Mouse (Mus musculus): ENCODE measurements around the gene Trio. TPM values are rescaled to one million over a fixed set of nuclear protein-coding genes. Genes with fewer than 3 reads are reported as not detected.

Gene Trio
- polyA plus RNA-seq, 1 experiment from 2014 or later, result 64.8 TPM

DNA sequence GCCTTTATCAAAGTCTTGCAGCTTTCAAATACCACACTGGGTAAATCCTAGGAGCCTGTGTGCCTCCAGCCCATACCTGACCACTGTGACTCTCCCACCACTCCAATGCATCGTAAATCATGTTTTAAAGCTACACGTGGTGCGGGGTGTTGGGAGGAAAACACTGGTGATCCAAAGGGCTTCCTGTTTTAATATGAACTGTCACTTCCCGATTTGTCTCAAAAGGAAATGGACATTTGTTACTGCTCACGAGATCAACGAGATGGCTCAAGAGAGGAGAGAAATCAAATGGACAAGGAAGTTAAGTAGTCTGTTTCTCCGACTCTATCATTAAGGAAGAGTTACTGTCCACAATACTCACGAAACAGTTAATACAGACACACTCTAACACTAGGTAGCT is 84.6 kb downstream of the Trio start:
- WGBS, result 52% methylated on average over 8 of the region's 8 CpGs
- no peak overlapping the region for H3K27ac ChIP-seq
- peaks cover 73% of the 10 kb centered on the region for H3K4me1 ChIP-seq
- peaks cover 6% of the 10 kb centered on the region; the same call in 1 of the 2 replicates for H3K27me3 ChIP-seq
- no peaks in the 10 kb centered on the region for H3K9me3 ChIP-seq
- no peaks in the 10 kb centered on the region for H3K36me3 ChIP-seq
- H3K4me3 ChIP-seq, result no peak overlapping the region
- no peak for ATAC-seq (ENCODE audit: low FRiP score, low read depth)
- H3K9ac ChIP-seq, result no peak overlapping the region
- H3K4me2 ChIP-seq (replicated peaks), result no peak overlapping the region

DNA sequence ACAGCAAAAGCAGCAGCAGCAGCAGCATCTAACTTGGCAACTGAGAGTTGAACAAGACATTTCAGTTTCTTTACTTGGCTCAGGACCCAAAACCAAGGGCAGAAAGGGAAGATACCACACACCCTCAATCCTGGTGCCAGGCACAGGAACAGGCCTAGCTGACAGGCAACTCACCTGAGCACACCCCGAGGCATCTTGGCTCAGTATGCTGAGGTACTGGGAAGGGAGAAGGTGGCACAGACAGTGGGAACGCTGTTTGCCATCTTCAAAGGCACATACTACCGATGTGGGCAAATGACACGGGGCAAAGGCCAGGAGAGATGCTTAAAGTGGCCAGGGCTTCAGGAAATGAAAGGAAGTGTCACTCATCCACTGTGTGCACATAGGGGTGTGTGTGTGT is 85.6 kb downstream of the Trio start:
- Histone ChIP-seq H3K9me3 (no peaks in the 10 kb centered on the region), H3K27me3 (peaks cover 6% of the 10 kb centered on the region; the same call in 1 of the 2 replicates), H3K27ac (no peak overlapping the region), H3K4me1 (peaks cover 73% of the 10 kb centered on the region), H3K4me3 (no peak overlapping the region), H3K9ac (no peak overlapping the region), H3K36me3 (no peaks in the 10 kb centered on the region), H3K4me2 (replicated peaks) (no peak overlapping the region)
- no peak for ATAC-seq (ENCODE audit: low FRiP score, low read depth)
- 80% methylated on average over 4 of the region's 4 CpGs for WGBS

DNA sequence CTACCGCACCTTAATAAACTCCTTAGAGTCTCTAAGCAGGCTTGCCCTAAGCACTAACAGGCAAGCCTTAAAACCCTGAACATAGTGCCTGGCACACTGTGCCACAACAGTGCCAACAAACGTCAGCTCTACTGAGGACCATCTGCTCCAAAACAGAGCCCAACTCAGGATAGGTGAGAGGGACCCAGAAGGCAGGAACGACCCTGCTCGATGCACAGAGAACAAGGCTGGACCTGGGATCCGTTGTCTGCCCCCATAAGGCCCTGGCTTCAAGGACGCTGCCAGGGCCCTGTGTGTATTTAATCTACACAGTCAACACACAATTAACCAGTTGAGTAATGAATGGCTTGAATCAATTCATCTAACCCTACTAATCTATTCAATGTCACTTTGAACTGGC is 86.8 kb downstream of the Trio start:
- no peak for ATAC-seq (ENCODE audit: low FRiP score, low read depth)
- H3K36me3 ChIP-seq, result no peaks in the 10 kb centered on the region
- no peak overlapping the region for H3K9ac ChIP-seq

DNA sequence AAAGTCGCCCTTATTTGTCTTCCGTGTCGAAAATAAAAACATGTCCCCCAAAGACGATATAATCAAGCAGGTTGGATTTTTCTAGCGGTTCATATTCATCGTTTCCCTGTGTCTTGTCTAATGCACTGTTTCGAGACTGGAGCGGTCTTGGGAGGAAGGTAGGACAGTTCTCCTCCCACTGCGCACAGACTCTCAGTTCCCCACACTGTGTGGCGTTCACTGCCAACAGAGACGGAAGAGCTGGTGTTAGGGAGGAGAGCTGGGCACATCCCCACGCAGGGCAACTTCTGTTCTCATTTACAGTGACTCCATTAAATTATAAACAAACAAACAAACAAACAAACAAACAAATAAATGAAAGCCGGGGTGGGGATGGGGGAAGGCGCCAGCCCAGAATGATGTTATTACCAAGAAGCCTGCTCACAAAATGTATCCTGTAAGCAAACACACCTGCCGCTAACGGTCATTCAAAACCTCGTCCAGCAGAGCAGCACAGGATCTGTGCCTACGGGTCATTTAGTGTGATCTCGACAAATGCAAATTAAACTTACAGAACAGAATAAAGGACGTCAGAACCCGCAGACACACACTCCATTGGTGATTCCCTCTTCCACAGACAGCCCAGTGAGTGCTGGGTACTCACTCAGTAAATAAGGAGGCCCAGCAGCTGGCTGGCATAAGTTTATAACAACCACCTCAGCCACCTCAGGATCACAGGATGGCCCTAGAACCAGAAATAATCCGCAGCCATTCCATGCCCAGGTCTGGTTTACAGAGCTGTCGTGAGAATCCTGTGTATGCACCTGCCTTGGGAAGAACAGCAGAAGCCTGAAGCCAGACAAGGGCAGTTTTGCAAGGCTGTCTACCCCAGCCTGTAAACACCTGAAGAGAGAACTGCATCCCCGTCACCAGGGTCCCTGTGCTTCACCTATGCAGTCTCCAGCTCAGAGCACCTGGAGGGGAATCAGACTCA is 87.5 kb downstream of the Trio start:
- Histone ChIP-seq H3K27me3 (peaks cover 6% of the 10 kb centered on the region; the same call in 1 of the 2 replicates), H3K36me3 (no peaks in the 10 kb centered on the region), H3K27ac (no peak overlapping the region), H3K9me3 (no peaks in the 10 kb centered on the region), H3K4me1 (peaks cover 54% of the 10 kb centered on the region), H3K4me3 (peak overlapping the region; percentile 24), H3K9ac (peak overlapping the region; percentile 35; the same call in 1 of the 2 replicates), H3K4me2 (replicated peaks) (peak overlapping the region; percentile 59)
- WGBS, result 29% methylated on average over 24 of the region's 24 CpGs
- ATAC-seq (ENCODE audit: low FRiP score, low read depth), result 0 out of 2 replicates have a peak, but pooled peaks have one; percentile 35

More for the DNA sequence above, 86.8 kb downstream of the Trio start:
- no peak overlapping the region for H3K27ac ChIP-seq
- peaks cover 61% of the 10 kb centered on the region for H3K4me1 ChIP-seq
- H3K9me3 ChIP-seq, result no peaks in the 10 kb centered on the region
- WGBS, result 56% methylated on average over 6 of the region's 6 CpGs
- no peak overlapping the region for H3K4me2 ChIP-seq (replicated peaks)
- no peak overlapping the region for H3K4me3 ChIP-seq
- H3K27me3 ChIP-seq, result peaks cover 6% of the 10 kb centered on the region; the same call in 1 of the 2 replicates

DNA sequence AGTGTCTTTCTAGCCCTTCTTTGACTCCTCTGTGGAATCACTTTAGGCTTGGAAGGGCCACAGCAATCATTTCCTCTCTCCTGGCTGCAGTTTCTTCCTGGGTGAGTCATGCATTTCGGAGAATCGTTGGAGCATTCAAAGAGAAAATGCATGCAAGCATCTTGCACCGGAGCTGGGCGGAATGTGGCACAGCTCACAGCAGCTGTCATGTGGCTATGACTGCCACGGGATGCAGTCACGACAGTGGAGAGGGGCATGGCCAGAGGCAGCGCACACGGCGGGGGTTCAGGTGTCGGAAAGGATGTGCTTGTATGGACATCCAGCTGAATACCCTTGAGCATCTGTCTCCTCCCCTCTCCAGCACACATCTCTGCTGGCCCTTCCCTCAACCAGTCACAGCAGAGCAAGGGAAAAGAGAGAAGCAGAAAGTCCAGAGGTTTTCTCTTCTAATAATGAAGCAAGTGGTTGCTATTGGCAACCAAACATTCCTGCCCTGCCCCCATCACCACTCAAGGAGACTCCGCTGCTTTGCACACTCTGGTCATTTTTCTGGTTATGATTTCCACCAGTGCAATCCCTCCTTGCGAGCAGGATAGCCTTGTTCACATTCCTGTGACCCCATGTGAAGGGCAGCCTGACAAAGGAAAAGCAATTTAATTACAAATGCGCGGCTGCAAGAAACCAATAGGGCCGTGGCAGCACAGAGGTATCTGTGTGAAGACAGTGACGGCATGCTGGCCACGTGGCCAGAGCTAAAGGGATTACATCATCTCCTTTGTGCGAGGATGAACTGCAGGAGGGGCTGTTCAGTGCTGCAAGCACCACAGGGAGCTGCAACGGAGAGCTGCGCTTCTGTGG is 88.4 kb downstream of the Trio start:
- no peaks in the 10 kb centered on the region for H3K36me3 ChIP-seq
- no peak overlapping the region for H3K27ac ChIP-seq
- peaks cover 6% of the 10 kb centered on the region; the same call in 1 of the 2 replicates for H3K27me3 ChIP-seq
- WGBS, result 20% methylated on average over 20 of the region's 20 CpGs
- H3K4me1 ChIP-seq, result peaks cover 57% of the 10 kb centered on the region
- no peaks in the 10 kb centered on the region for H3K9me3 ChIP-seq
- peak; percentile 88 for ATAC-seq (ENCODE audit: low FRiP score, low read depth)
- peak overlapping the region; percentile 24 for H3K4me3 ChIP-seq
- 0 out of 2 replicates have a peak overlapping the region, but pooled peaks have one; percentile 35 for H3K9ac ChIP-seq
- H3K4me2 ChIP-seq (replicated peaks), result peak overlapping the region; percentile 59

DNA sequence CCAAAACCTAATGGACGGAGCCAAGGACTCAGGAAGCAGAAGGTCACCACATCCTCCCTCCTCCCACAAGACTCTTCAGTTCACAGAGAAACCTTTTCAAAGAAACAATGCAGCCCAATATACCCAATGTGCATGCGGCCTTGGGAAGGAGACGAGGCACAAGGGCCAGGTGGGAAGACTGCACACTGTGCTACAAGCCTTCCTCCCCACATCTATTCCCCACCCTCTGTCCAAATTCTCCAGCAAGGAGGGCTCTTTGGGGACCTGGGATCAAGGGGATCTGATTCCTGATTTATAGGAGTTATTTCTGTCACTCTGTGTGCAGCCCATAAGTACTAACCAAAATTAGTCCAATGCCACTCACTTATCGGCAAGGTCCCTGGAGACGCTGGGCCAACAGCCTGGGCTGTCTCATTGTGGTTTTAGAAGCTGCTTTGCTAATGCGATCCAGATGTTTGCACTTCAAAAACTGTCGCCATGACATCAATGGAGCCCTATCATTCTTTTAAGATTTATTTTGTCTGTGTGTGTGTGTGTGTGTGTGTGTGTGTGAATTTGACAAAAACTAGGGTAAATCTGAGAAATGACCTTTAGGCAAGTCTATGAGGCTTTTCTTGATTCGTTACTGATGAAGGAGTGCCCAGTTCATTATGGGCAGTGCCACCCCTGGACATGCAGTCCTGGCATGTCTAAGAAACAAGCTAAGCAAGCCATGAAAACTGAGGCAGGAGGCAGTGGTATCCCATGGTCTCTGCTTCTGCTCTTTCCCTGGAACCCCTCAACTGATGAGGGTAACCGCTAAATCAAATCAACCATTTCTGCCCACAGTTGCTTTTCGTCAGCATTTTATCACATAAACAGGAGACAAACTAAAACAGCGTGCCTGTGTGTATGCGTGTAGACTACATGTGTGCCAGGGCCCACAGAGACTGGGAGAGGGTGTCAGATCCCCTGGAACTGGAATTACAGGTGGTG is 89.6 kb downstream of the Trio start:
- Histone ChIP-seq H3K4me3 (no peak overlapping the region), H3K9ac (no peak overlapping the region), H3K27me3 (peaks cover 6% of the 10 kb centered on the region; the same call in 1 of the 2 replicates), H3K27ac (peak overlapping the region; percentile 15; the same call in 1 of the 2 replicates), H3K36me3 (no peaks in the 10 kb centered on the region), H3K4me1 (peaks cover 51% of the 10 kb centered on the region), H3K4me2 (replicated peaks) (no peak overlapping the region), H3K9me3 (no peaks in the 10 kb centered on the region)
- ATAC-seq (ENCODE audit: low FRiP score, low read depth), result no peak
- 41% methylated on average over 12 of the region's 12 CpGs for WGBS

DNA sequence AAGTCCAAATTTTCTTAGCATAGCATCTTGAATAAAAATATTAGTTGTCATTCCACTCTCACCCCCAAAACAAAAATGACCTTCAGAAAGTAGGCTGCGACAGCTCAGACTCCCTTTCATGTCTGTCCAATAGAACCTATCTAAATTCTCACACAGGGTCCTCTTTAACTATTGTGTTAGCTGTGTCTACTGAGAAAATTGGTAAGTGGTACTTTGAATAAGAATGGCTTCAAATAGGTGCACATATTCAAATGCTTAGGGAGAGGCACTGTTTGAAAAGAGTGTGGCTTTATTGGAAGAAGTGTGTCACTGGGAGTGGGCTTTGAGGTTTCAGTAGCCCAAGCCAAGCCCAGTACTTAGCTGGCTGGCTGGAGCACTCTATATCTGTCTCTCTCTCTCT is 92.4 kb downstream of the Trio start:
- Histone ChIP-seq H3K9ac (no peak overlapping the region), H3K4me1 (peaks cover 41% of the 10 kb centered on the region), H3K4me3 (no peak overlapping the region), H3K27ac (no peak overlapping the region), H3K9me3 (no peaks in the 10 kb centered on the region), H3K36me3 (no peaks in the 10 kb centered on the region), H3K4me2 (replicated peaks) (no peak overlapping the region), H3K27me3 (peaks cover 2% of the 10 kb centered on the region; the same call in 1 of the 2 replicates)
- ATAC-seq (ENCODE audit: low FRiP score, low read depth), result no peak
- 100% methylated on average over 1 of the region's 1 CpGs for WGBS

DNA sequence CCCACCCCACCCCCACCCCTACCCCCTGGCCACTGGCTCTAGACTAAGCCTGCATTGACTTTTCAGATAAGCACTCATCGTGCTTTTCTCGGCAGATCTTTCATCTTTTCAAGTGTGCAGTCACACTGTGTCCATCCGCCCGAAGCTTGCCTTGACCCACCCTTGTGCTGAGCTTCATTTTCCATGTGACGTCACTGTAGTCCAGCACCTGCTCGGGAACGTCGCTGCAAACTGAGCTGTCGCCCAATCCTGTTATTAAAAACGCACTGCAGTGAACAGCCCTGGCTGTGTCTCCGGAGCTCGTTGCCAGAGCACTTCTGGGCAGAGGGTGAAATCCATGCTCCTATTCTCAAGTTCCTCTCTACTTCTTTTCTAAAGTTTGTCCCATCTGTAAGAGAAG is 93.8 kb downstream of the Trio start:
- Histone ChIP-seq H3K9me3 (no peaks in the 10 kb centered on the region), H3K36me3 (no peaks in the 10 kb centered on the region), H3K9ac (no peak overlapping the region), H3K27ac (no peak overlapping the region), H3K4me1 (peaks cover 38% of the 10 kb centered on the region), H3K4me3 (no peak overlapping the region), H3K4me2 (replicated peaks) (no peak overlapping the region), H3K27me3 (peaks cover 4% of the 10 kb centered on the region; the same call in 1 of the 2 replicates)
- peak; percentile 33; the same call in 1 of the 2 replicates for ATAC-seq (ENCODE audit: low FRiP score, low read depth)
- WGBS, result 72% methylated on average over 12 of the region's 12 CpGs

DNA sequence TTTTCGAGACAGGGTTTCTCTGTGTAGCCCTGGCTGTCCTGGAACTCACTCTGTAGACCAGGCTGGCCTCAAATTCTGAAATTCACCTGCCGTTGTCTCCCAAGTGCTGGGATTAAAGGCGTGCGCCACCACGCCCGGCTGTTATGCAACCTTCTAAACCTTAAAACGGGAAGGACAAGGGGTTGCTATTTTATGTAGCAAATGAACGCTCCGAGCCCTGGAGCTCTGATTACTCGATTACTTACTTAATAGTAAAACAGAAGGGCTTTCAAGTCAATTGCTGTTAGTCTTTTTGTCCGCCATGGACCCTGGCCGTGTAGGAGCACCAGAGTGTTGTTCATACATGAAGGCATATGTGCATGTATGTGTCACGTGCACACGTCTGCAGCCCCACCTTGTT is 94.2 kb downstream of the Trio start:
- peaks cover 4% of the 10 kb centered on the region; the same call in 1 of the 2 replicates for H3K27me3 ChIP-seq
- H3K4me1 ChIP-seq, result peaks cover 38% of the 10 kb centered on the region
- 87% methylated on average over 14 of the region's 14 CpGs for WGBS
- no peak overlapping the region for H3K4me2 ChIP-seq (replicated peaks)
- no peaks in the 10 kb centered on the region for H3K36me3 ChIP-seq
- no peak overlapping the region for H3K27ac ChIP-seq
- H3K4me3 ChIP-seq, result no peak overlapping the region
- no peaks in the 10 kb centered on the region for H3K9me3 ChIP-seq
- H3K9ac ChIP-seq, result no peak overlapping the region
- ATAC-seq (ENCODE audit: low FRiP score, low read depth), result no peak

DNA sequence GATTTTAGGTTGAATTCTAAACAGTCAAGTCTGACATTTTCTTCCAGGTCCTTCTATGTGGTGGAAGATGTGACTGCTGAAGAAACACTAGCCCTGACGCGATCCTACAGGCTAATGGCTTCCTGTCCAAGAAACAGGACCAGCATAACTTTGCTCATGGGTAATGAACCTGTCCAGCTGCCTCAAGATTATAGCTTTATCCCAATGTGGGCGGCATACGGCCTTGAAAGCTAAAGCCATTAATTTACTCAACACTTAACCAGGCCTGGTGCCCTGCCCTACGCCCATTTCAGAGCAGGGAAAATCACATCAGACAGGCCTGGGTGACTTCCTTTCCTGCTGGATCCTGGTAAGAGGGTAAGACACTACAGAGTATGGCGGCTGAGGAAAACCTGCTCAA is 98.0 kb downstream of the Trio start:
- Histone ChIP-seq H3K27ac (no peak overlapping the region), H3K36me3 (no peaks in the 10 kb centered on the region), H3K4me2 (replicated peaks) (no peak overlapping the region), H3K4me3 (no peak overlapping the region), H3K9ac (no peak overlapping the region), H3K27me3 (peaks cover 4% of the 10 kb centered on the region; the same call in 1 of the 2 replicates), H3K9me3 (no peaks in the 10 kb centered on the region), H3K4me1 (peaks cover 59% of the 10 kb centered on the region)
- WGBS, result 62% methylated on average over 6 of the region's 6 CpGs
- ATAC-seq (ENCODE audit: low FRiP score, low read depth), result no peak

DNA sequence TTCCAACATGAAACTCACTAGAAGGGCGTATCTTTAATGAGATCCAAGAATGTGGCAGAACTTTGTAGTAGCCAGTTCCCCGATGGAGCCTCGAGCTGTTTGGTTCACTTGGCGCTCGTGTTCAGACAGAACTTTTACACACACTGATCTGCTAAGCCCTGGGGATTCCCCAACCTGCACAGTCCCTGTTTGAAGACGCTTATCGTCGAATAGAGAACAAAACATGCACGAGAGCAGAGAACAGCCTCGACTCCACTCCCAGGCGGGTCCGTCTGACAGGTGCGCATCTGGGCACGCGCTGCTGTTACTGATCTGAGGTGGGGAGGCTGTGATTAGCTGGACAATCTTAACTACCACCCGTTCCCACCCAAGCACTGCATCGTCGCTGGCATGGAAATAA is 98.7 kb downstream of the Trio start:
- peaks cover 4% of the 10 kb centered on the region; the same call in 1 of the 2 replicates for H3K27me3 ChIP-seq
- no peak overlapping the region for H3K4me2 ChIP-seq (replicated peaks)
- no peak overlapping the region for H3K9ac ChIP-seq
- peaks cover 58% of the 10 kb centered on the region for H3K4me1 ChIP-seq
- H3K9me3 ChIP-seq, result no peaks in the 10 kb centered on the region
- no peak overlapping the region for H3K4me3 ChIP-seq
- no peaks in the 10 kb centered on the region for H3K36me3 ChIP-seq
- ATAC-seq (ENCODE audit: low FRiP score, low read depth), result no peak
- 59% methylated on average over 18 of the region's 18 CpGs for WGBS
- no peak overlapping the region for H3K27ac ChIP-seq
